Mouse (Mus musculus) bone marrow macrophage, adult 2 months (primary cell): ENCODE results near the gene Eaf2. TPM values are rescaled to one million over a fixed set of nuclear protein-coding genes. Genes with fewer than 3 reads are reported as not detected.
A peak's percentile ranks its signal among the peaks of the same experiment; 100 is the strongest.

ENCODE experiments used
- H3K27ac ChIP-seq: 2 replicates; pipeline ENCODE4 v1.5.1; 2012; ENCODE audit warnings: low read depth, low read length; ENCODE audit not compliant: insufficient read depth
- H3K4me1 ChIP-seq: 2 replicates; pipeline ENCODE4 v1.6.1; 2012; ENCODE audit warnings: low read length; ENCODE audit not compliant: control insufficient read depth, insufficient read depth
- H3K4me3 ChIP-seq: 2 replicates; pipeline ENCODE4 v1.5.1; 2012; ENCODE audit warnings: mild to moderate bottlenecking, low read length, moderate library complexity; ENCODE audit not compliant: insufficient read depth
- CTCF ChIP-seq: IDR thresholded peaks from 2 replicates; pipeline ENCODE4 v1.5.1; 2012; ENCODE audit warnings: low read depth, mild to moderate bottlenecking, low read length, moderate library complexity
- POLR2A ChIP-seq: IDR thresholded peaks from 2 replicates; pipeline ENCODE4 v1.6.1; 2012; ENCODE audit warnings: mild to moderate bottlenecking, low read depth, low read length, borderline replicate concordance
- polyA plus RNA-seq: library from polyadenylated mRNA; stranded (reverse); fragments of >200 nt; gene quantifications from 2 replicates; pipeline ENCODE4 v1.2.4, GENCODE M21; 2012; ENCODE audit not compliant: missing spikeins, insufficient read depth, insufficient read length

The Eaf2 gene
- polyA plus RNA-seq, 1 experiment = 1.3 TPM

- no peak overlapping the region for H3K27ac ChIP-seq
- H3K4me1 ChIP-seq = peaks cover 4% of the 10 kb centered on the region
- H3K4me3 ChIP-seq = no peak overlapping the region
- no peak for TF ChIP-seq CTCF
- TF ChIP-seq POLR2A = no peak
Measured at GRCm38 (mm10) chr16:36772996-36773395, 101.8 kb downstream of the Eaf2 start.

- H3K4me3 ChIP-seq = no peak overlapping the region
Measured at GRCm38 (mm10) chr16:36771703-36772102, 103.1 kb downstream of the Eaf2 start.

GRCm38 (mm10) chr16:36771244-36771643 lies 103.6 kb downstream of the Eaf2 start:
- Histone ChIP-seq H3K27ac (no peak overlapping the region), H3K4me3 (no peak overlapping the region), H3K4me1 (peaks cover 4% of the 10 kb centered on the region)
- TF ChIP-seq CTCF (no peak), POLR2A (no peak)

More at GRCm38 (mm10) chr16:36771703-36772102, 103.1 kb downstream of the Eaf2 start:
- no peak for TF ChIP-seq POLR2A
- no peak for TF ChIP-seq CTCF
- Histone ChIP-seq H3K27ac (no peak overlapping the region), H3K4me1 (peaks cover 4% of the 10 kb centered on the region)

GRCm38 (mm10) chr16:36770830-36771229 lies 104.0 kb downstream of the Eaf2 start:
- no peak overlapping the region for H3K4me3 ChIP-seq
- TF ChIP-seq CTCF (no peak), POLR2A (no peak)
- no peak overlapping the region for H3K27ac ChIP-seq
- H3K4me1 ChIP-seq = peaks cover 3% of the 10 kb centered on the region

GRCm38 (mm10) chr16:36770191-36770771 lies 104.5 kb downstream of the Eaf2 start:
- Histone ChIP-seq H3K27ac (no peak overlapping the region), H3K4me3 (no peak overlapping the region), H3K4me1 (no peaks in the 10 kb centered on the region)
- TF ChIP-seq CTCF (no peak), POLR2A (no peak)

GRCm38 (mm10) chr16:36751979-36752378 lies 122.8 kb downstream of the Eaf2 start:
- H3K27ac ChIP-seq = no peak overlapping the region
- peaks cover 31% of the 10 kb centered on the region for H3K4me1 ChIP-seq
- TF ChIP-seq POLR2A (no peak), CTCF (no peak)
- no peak overlapping the region for H3K4me3 ChIP-seq

- no peak overlapping the region for H3K4me3 ChIP-seq
- H3K4me1 ChIP-seq = peaks cover 33% of the 10 kb centered on the region
- TF ChIP-seq CTCF = no peak
- no peak for TF ChIP-seq POLR2A
- peak overlapping the region; percentile 74 for H3K27ac ChIP-seq
Measured at GRCm38 (mm10) chr16:36747767-36748166, 127.0 kb downstream of the Eaf2 start.

GRCm38 (mm10) chr16:36747068-36747467 lies 127.7 kb downstream of the Eaf2 start:
- Histone ChIP-seq H3K27ac (peak overlapping the region; percentile 74), H3K4me3 (no peak overlapping the region), H3K4me1 (peaks cover 30% of the 10 kb centered on the region)
- TF ChIP-seq POLR2A (no peak), CTCF (no peak)

- Histone ChIP-seq H3K27ac (no peak overlapping the region), H3K4me1 (peaks cover 18% of the 10 kb centered on the region), H3K4me3 (no peak overlapping the region)
- TF ChIP-seq POLR2A = no peak
- no peak for TF ChIP-seq CTCF
Measured at GRCm38 (mm10) chr16:36743580-36743979, 131.2 kb downstream of the Eaf2 start.

Other genes with a start within 250 kb of the Eaf2 start
- 29.1 and 31.7 TPM in 2 replicates for gene Cd86, start 208.9 kb downstream of the Eaf2 start, polyA plus RNA-seq
- gene Ildr1, start 181.0 kb downstream of the Eaf2 start, polyA plus RNA-seq = not detected in 2 replicates
- 12.0 and 15.3 TPM in 2 replicates for gene Slc15a2, start 90.0 kb downstream of the Eaf2 start, polyA plus RNA-seq
- gene Iqcb1, start 46.6 kb downstream of the Eaf2 start, polyA plus RNA-seq = 6.9 and 7.6 TPM in 2 replicates
- gene Golgb1, start 137 bp upstream of the Eaf2 start, polyA plus RNA-seq = 40.6 and 41.5 TPM in 2 replicates
- gene Hcls1, start 60.0 kb upstream of the Eaf2 start, polyA plus RNA-seq = 349 and 368 TPM in 2 replicates
- gene Fbxo40, start 115.5 kb upstream of the Eaf2 start, polyA plus RNA-seq = 0.19 TPM in 1 of 2 replicates, not detected in the other
- gene Polq, start 136.8 kb upstream of the Eaf2 start, polyA plus RNA-seq = 4.9 and 8.2 TPM in 2 replicates